Mouse (Mus musculus) kidney, postnatal 4 days (tissue): ENCODE measurements around the gene Sf3b6.

Experiments
- DNase-seq, 2 experiments: peaks; one replicate each; pipeline ENCODE4 v3.0.0; 2021; ENCODE audit warnings: mixed read lengths in 2 of 2

Gene Sf3b6

DNA sequence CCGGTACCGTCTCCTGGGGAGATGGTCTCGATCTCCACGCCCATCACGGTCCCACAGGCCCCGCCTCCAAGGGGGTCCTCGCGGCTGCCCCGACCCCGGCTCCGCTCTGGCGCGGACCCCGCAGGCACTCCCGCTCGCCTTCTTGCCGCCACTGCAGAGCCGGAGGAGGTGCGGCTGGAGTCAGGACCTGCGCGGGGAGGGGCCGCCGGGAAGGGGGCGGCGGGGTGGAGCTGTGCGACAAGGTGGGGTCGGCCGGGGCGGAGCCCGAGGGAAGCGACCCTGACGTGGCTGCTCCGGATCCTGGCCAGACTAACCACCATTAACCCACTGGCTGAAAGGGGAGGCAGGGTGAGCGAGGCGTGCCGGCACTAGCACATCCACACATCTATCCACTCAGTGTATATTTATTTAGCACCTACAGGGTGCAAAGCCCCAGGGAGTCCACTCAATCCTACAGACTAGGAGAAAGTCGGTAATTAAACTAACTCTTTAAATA is 24.1 kb downstream of the Sf3b6 start, which contains the start of gene Fkbp1b:
Gene Fkbp1b (minus strand): TSS at position 200 of the 496 bp plus-strand sequence.
- peak; percentile 75 to 82 for DNase-seq

- DNase-seq = no peak
Observed at GRCm38 (mm10) chr12:4842456-4842855, 25.1 kb downstream of the Sf3b6 start.

GRCm38 (mm10) chr12:4842890-4843597 is 25.7 kb downstream of the Sf3b6 start, which contains the start of gene Wdcp:
Gene Wdcp (plus strand): TSS chr12:4843303.
- DNase-seq = peak; percentile 88 to 93

DNA sequence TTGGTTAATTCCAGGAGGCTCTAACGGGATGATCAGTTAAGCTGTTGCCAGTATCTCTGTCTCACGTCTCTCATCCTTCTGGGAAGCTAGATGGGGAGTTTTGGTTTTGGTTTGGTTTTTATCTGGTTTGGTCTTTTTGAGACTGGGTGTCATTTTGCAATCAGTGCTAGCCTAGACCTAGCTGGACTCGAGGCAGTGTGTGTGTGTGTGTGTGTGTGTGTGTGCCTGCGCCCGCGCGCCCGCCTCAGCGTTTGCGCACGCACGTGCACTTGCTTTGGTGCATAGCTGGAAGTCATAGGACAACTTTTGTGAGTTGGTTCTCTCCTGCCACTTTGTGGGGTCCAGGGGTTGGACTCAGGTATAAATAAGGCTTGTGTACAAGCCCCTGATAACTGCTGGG is 26.4 kb downstream of the Sf3b6 start:
- peak; percentile 50 to 68 for DNase-seq

GRCm38 (mm10) chr12:4856160-4856559 is 38.8 kb downstream of the Sf3b6 start:
- DNase-seq = no peak

GRCm38 (mm10) chr12:4856834-4857233 is 39.5 kb downstream of the Sf3b6 start:
- no peak for DNase-seq

DNA sequence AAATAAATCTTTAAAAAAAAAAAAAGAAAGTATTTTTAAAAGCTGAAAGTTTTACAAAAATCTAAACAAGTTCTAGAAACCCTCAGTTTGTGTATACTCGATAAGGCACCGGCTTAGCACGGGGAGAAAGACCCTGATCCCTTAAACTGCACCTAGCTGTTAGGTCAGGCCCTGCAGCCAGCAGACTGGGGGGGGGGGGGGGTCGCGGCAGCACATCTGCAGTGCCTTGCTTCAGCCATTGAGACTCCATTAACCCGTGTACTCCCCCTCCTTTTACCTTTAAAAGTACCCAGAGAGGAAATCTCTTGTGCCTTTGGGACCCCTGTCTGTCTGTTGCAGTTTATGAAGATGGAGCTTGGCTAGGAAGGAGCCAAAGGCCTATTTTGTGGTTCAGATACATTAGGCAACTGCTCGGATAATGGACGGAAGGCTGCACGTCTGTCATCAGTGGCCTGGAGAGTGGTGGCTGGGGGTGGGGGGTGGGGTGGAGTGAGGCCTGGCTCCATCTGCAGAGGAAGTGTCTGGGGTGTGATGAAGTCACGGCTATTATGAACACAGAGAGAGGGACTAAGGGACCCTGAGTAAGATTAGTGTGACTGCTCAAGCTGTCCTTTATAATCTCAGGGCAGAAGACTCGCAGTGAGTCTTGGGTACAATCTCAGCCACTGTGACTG is 42.0 kb downstream of the Sf3b6 start:
- no peak for DNase-seq

DNA sequence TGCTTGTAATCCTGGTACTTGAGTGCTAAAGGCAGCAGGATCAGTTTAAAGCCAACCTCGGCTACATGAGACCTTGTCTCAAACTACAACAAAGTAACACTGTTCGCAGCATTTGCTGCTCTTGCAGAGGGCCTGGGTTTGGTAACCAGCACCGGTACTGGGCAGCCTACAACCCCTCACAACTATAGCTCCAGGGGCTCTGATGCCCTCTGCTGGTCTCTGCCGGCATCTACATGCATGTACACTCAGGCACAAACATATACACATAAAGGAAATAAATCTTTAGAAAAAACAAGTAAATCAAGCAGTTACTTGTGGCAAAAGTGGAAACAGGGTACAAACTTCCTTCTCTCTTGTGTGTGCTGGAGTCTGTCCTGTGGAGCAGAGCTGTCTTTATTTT is 45.3 kb downstream of the Sf3b6 start:
- DNase-seq = peak in 1 of 2 experiments; percentile 32

DNA sequence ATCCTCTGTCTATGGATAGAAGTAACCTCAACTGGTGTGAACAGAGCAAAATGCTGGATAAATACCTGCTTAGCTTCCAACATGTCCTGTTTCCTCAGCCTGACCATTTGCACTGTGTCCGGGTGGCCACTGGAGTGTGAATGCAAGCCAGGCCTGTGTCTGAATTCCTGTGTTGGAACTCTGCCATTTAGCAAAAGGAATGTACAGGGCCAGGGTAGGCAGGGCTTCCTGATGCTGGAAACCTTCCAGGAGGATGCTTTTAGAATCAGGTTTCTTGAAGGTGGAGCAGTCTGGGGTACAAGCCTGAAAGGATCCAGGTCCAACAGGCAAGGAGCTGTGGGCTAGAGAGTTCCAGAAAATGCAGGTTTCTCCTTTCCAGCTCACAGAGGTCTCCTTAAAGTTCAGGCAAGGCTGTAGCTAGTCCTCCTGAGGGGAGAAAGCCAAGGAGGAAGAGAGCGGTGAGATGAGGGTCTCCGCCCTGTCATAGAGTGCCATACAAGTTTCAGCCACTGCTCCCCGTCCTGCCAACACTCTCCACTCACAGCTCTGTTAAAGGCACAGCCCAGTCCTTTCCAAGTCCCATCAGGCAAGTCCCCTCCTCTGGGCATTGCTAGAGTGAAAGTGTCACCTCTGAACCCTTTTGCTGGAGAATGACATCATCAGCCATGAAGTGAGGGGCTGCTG is 46.5 kb downstream of the Sf3b6 start:
- peak; percentile 48 to 72 for DNase-seq

GRCm38 (mm10) chr12:4864338-4864690 is 47.0 kb downstream of the Sf3b6 start:
- no peak for DNase-seq

DNA sequence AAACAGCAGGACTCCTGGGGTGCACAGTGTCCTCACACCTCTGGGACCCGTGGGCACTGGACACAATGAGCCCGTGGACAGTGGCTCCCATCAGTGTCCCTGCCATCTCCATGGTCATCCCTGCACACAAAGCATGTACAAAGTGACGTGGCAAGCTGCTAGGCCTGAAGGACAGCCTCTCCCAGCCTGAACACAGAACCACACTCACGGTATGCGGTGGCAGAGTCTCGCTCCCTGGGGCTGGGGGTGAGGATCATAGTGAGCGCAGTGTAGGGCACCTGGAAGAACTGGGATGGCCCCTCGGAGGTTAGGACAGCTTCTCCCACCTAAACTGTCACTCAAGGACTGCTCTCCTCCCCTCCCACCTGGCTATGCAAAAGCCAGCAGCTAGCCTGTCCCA is 51.6 kb downstream of the Sf3b6 start:
- DNase-seq = no peak

DNA sequence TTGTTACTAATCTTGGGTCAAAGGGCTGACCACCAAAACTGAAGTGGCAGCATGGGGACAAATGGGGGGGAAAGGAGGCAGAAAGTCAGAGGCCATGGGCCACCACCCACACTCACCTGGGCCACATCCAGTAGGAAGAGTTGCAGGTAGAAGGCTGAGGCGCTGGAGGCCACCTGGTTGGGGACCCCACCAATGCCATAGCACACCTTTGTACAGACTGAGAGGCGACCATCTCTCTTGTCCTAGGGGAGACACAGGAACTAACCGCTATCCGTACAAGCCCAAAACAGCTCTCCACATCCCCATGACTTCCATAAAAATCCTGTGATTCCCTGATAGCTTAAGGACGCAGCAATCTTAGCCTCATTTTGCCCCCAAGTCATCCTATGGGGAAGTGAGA is 53.9 kb downstream of the Sf3b6 start:
- no peak for DNase-seq

DNA sequence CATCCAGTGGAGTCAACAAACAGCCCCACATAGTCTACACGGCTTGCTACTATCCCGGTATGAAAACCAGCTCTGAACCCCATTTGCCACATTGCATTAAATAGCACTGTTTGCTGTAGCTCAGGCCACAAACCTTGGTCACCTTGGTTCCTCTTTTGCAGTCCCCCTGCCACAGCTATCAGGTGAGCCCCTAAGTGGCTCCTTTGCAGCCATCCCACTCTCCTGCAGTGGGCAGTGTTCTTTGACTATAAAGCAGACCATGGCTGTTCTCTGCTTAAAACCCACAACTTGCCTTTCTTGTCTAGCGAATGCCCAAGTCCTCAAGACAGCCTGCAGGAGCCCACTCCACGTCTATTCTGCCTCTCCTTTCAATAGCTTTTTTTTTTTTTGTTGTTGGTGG is 54.9 kb downstream of the Sf3b6 start:
- no peak for DNase-seq

GRCm38 (mm10) chr12:4872983-4873477 is 55.7 kb downstream of the Sf3b6 start:
- DNase-seq = no peak

DNA sequence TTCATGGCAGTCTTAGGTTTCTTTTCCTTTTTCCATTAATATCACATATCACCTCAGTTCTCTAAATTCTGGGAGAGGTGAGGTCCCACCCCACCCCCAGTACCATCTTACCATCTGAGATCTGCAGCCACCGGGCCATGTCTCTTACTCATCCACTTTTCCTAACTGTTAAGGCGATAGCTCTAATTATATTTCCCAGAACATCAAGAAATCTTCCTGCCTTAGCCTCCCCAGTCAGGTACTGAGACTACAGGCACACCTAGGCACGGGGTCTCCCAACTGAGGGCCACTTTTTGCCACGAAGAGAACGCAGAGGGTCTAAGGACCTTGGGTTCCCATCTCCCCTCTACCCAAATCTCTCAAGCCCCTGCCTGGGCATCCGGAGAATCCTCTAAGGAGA is 56.2 kb downstream of the Sf3b6 start:
- no peak for DNase-seq

DNA sequence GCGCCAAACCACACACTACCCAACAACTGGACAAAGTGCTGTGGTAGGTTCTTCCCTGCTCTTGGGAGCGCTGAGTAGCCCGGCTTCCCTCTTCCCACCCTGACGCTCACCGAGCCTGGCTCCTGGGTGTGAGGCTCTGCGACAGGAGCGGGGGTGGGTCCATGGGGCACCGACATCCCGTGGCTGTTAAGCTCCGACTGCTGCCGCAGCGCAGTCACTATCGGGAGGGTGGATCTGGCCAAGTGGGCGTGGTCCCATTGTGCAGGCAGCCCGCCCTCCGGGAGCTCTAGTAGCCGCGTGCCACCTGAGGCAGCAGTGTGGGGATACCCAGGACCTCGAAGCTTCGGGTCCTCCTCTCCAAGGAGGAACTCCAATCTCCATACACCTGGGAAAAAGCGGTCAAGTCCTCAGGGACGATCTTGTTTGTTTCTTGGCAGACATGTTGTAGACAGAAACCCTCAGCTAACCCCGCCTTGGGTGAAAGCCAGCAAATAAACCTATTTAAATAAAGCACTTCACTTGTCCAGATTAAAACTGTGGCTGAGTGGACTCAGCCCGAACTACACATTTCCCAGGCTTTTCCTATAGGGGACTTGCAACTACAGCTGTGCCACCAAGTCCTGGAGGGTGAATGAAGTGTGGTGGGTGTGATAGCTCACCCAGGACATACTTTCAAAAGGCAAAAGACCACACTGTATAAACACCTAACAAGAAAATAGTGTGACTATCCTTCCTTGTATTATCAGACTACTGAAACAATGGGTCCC is 57.0 kb downstream of the Sf3b6 start, which contains the start of gene Mfsd2b:
Gene Mfsd2b (minus strand): TSS at position 199 of the 767 bp plus-strand sequence.
- DNase-seq = peak; percentile 82 to 88

DNA sequence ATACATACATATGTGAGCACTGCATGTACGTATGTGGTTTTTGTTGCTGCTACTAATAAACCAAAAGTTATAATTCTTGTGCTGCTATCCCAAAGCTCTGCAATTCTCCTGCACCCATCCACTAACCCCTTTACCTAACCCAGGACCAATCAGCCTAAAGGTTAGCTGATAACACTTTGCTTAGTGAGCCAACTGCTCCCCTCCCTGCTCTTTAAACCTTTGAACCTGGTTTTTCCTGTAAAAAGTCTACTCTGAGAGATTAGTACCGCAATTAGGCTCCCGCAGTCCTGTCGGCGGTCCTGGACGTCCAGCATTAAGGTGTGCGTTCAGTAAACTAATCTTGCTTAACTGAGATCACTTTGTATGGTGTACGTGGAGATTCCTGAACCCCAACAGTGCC is 58.3 kb downstream of the Sf3b6 start:
- no peak for DNase-seq
